Mouse (Mus musculus) inflammation-experienced regulatory T-cells, adult 16 weeks (primary cell): ENCODE measurements around the gene Neil1. TPM values are rescaled to one million over a fixed set of nuclear protein-coding genes. Genes with fewer than 3 reads are reported as not detected.

Source experiments
- polyA plus RNA-seq: library from polyadenylated mRNA; unstranded; fragments of 100-300 nt; shearing (Covaris generic); gene quantifications from one replicate; pipeline ENCODE4 v1.2.1, GENCODE M21; 2017

Neil1 gene
- 41.2 TPM for polyA plus RNA-seq

DNA sequence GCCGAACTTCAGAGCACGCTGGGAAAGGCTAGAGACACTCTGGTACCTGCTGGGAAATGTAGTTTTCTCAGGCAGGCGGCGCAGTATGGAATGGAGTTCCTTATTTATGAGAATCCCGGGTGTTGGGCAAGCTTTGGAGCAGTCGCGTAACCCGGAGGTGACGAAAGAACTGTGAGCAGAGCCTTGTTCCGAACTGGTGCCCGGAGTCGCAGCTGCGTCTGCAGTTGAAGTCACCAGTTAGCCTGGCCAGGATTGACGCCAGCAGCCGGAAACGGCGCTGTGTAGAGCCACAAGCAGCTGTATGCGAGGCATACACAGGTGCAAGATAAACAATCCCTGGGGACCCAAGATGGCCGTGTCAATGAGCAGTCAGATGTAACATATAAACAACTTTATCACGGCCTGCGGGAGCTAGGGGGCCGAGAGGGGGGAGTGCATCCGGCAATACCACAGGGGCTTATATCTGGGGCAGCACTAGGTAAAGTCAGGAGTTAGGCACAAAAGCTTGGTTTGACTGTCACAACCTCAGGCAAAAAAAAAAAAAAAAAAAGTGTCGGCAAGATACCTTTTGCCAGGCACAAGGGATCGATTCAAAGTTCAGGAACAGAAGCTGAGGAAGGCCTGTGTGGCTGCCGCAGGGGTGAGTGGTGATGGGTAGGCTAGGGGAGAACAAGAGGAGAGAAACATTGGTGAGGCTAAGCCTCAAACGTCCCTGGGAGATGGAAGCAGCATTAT, at the start of gene Neil1:
TSS of gene Neil1 (minus strand) at position 162 of the 735 bp plus-strand sequence.

GRCm38 (mm10) chr9:57158013-57158470, 9.9 kb upstream of the Neil1 start, which contains the start of gene Commd4:
TSS of gene Commd4 (minus strand) at chr9:57158331.

DNA sequence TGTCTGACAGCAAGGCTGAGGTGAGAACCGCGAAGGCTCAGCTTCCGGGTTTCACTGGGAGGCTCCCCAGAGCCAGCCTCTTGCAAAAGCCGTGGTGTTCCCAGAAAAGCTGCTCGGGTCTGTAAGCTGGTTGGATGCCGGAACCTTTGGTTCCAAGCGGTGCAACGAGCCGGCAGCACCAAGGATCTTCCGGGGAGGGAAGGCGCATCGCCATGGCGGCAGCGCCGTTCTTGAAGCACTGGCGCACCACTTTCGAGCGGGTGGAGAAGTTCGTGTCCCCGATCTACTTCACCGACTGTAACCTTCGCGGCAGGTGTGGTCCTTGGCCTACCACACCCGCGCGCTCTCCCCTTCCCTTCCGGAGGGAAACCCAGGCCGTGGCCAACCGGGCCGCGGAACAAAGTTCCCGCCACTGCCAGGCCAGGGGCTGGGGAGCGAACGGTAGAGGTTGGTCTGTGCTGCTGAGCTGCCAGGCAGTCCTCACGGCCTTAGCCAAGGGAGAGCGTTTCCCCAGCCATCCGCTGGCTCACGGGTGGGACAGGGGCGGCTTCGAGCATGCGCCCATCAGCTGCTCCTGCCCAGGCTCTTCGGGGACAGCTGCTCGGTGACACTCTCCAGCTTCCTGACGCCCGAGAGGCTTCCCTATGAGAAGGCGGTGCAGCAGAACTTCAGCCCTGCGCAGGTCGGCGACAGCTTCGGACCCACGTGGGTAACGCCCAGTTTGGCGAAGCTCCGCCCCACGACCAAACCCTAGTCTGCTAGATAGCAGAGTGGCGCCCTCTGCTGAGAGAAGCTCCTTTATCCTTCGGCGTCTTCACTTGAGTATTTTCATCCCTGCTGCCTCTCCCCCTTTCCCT, 17.3 kb downstream of the Neil1 start, which contains the start of gene Man2c1:
TSS of gene Man2c1 (plus strand) at position 114 of the 857 bp plus-strand sequence.

Other genes starting within 250 kb of the Neil1 start
- gene Snx33, start 219.9 kb downstream of the Neil1 start, polyA plus RNA-seq, result 16.6 TPM
- gene Imp3, start 210.8 kb downstream of the Neil1 start, polyA plus RNA-seq, result 24.7 TPM
- gene Snupn, start 197.4 kb downstream of the Neil1 start, polyA plus RNA-seq, result 23.6 TPM
- gene Ptpn9, start 153.4 kb downstream of the Neil1 start, polyA plus RNA-seq, result 3.5 TPM
- 52.5 TPM for gene Sin3a, start 76.3 kb downstream of the Neil1 start, polyA plus RNA-seq
- gene Man2c1, start 17.6 kb downstream of the Neil1 start, polyA plus RNA-seq, result 81.2 TPM
- gene Commd4, start 10.0 kb upstream of the Neil1 start, polyA plus RNA-seq, result 318 TPM
- not detected for gene Trcg1, start 88.3 kb upstream of the Neil1 start, polyA plus RNA-seq
- 47.7 TPM for gene 1700017B05Rik, start 114.3 kb upstream of the Neil1 start, polyA plus RNA-seq